Mouse (Mus musculus) heart, embryonic 16.5 days (tissue): Measurements from ENCODE around the gene Timm23. TPM values are rescaled to one million over a fixed set of nuclear protein-coding genes. Genes with fewer than 3 reads are reported as not detected.

Source experiments
- polyA plus RNA-seq: library from polyadenylated mRNA; unstranded; fragments of >200 nt; fragmentation: Nextera tagmentation; extraction: Ambion mirVana; gene quantifications from 2 replicates; pipeline ENCODE4 v1.2.1, GENCODE M21; 2015

Timm23 gene
- polyA plus RNA-seq, 1 experiment from 2014 or later, result 274 TPM

Other genes starting within 250 kb of the Timm23 start
- 0.30 and 0.51 TPM in 2 replicates for gene Galnt15, start 172.9 kb downstream of the Timm23 start, polyA plus RNA-seq
- 44.4 and 51.6 TPM in 2 replicates for gene Oxnad1, start 116.5 kb downstream of the Timm23 start, polyA plus RNA-seq
- 71.6 and 73.3 TPM in 2 replicates for gene Dph3, start 116.2 kb downstream of the Timm23 start, polyA plus RNA-seq
- not detected in 2 replicates for gene Msmb, start 59.9 kb downstream of the Timm23 start, polyA plus RNA-seq
- gene Ncoa4, start 42.0 kb downstream of the Timm23 start, polyA plus RNA-seq, result 123 and 130 TPM in 2 replicates
- gene Parg, start 51 bp upstream of the Timm23 start, polyA plus RNA-seq, result 25.0 and 26.6 TPM in 2 replicates
- 10.3 and 12.3 TPM in 2 replicates for gene Ogdhl, start 120.1 kb upstream of the Timm23 start, polyA plus RNA-seq
- gene 1700024G13Rik, start 186.5 kb upstream of the Timm23 start, polyA plus RNA-seq, result 0.17 and 0.30 TPM in 2 replicates